Mouse (Mus musculus) limb, embryonic 10.5 days (tissue): ENCODE measurements at regions not wholly inside any gene's neighbourhood (a gene's known extent, or its start where the extent isn't known, plus 50 kb on each side); places are given as distances from the start of the nearest gene placed in this dataset.

Source experiments
- DNase-seq: peaks from one replicate; pipeline ENCODE4 v3.0.0-alpha.2; 2017; ENCODE audit warnings: low spot score
- H3K27ac ChIP-seq: fragments of 300-500 bp; sonication (generic); 2 replicates; pipeline ENCODE4 v1.5.1; 2016; ENCODE audit warnings: mild to moderate bottlenecking
- H3K27me3 ChIP-seq: fragments of 300-500 bp; sonication (generic); 2 replicates; pipeline ENCODE4 v1.6.1; 2016; ENCODE audit warnings: low read depth, mild to moderate bottlenecking; ENCODE audit not compliant: poor library complexity, severe bottlenecking
- H3K36me3 ChIP-seq: fragments of 300-500 bp; sonication (generic); 2 replicates; pipeline ENCODE4 v1.6.1; 2016; ENCODE audit warnings: mild to moderate bottlenecking, moderate library complexity
- H3K4me1 ChIP-seq: fragments of 300-500 bp; sonication (generic); 2 replicates; pipeline ENCODE4 v1.6.1; 2016
- H3K4me3 ChIP-seq: fragments of 300-500 bp; sonication (generic); 2 replicates; pipeline ENCODE4 v1.5.1; 2016; ENCODE audit warnings: mild to moderate bottlenecking, moderate library complexity
- H3K9me3 ChIP-seq: fragments of 300-500 bp; sonication (generic); replicated peaks from 2 replicates; pipeline ENCODE4 v1.6.1; 2016; ENCODE audit warnings: mild to moderate bottlenecking
- WGBS: fragments of 180-500 bp; shearing (Covaris S2); methylation state at CpG from one replicate; pipeline ENCODE4 v1.1.7; 2016; 5-methylcytosine and 5-hydroxymethylcytosine counted together

DNA sequence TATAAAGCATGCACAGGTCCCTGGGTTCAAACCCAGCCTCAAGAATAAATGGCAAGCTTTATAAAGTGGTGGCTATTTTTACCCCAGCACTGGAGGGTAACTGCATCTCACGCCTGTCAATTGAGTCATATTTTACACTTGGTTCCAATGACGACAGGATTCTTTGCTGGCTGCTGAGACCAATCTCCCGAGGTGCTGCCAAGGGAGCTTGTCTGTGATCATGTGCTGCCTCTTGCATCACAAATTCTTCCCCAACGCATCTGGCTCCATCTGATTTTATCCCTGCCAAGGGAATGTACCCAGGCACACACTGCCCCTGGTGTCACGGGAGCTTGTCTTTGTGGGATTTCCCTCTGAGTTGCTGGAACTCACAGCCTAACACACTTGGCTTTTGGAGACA is 486.8 kb downstream of the Zfp704 start:
- H3K27ac ChIP-seq: no peak overlapping the region
- H3K4me3 ChIP-seq: no peak overlapping the region
- 69% methylated on average over 5 of the region's 5 CpGs for WGBS

GRCm38 (mm10) chr3:9117913-9118312 is 492.0 kb downstream of the Zfp704 start:
- H3K27ac ChIP-seq: no peak overlapping the region
- H3K4me3 ChIP-seq: no peak overlapping the region
- no peaks in the 10 kb centered on the region for H3K9me3 ChIP-seq
- H3K4me1 ChIP-seq: no peaks in the 10 kb centered on the region
- DNase-seq: no peak
- WGBS: 85% methylated on average over 3 of the region's 3 CpGs
- H3K27me3 ChIP-seq: no peaks in the 10 kb centered on the region
- H3K36me3 ChIP-seq: no peaks in the 10 kb centered on the region

More for the DNA sequence above, 486.8 kb downstream of the Zfp704 start:
- no peak for DNase-seq
- Histone ChIP-seq H3K36me3 (no peaks in the 10 kb centered on the region), H3K4me1 (peaks cover 4% of the 10 kb centered on the region; the same call in 1 of the 2 replicates), H3K9me3 (no peaks in the 10 kb centered on the region), H3K27me3 (no peaks in the 10 kb centered on the region)

- WGBS: 72% methylated on average over 5 of the region's 5 CpGs
- no peak for DNase-seq
Measured at GRCm38 (mm10) chr3:9113410-9113809, 496.5 kb downstream of the Zfp704 start.

DNA sequence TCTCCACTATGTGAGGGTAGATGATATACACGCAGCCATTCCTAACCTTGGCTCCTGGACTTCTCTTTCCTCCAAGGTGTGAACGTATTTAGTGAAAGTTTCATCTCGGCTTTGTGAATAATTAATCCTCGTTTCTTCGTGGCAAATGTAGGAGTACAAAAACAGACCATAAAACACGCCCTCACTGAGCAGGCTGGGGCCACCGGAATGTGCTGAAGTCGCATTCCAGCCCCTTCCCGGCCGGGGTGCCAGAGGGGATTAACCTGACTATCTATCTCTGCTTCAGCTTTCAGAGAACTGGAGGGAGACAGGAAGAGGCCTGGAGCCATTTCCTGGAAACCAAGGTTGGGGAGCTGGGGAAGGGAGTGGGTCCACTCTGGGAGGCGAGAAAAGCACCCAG is 499.1 kb downstream of the Zfp704 start:
- H3K27ac ChIP-seq: no peak overlapping the region
- WGBS: 24% methylated on average over 11 of the region's 11 CpGs
- DNase-seq: peak; percentile 48

More at GRCm38 (mm10) chr3:9113410-9113809, 496.5 kb downstream of the Zfp704 start:
- Histone ChIP-seq H3K4me1 (peaks cover 15% of the 10 kb centered on the region), H3K27me3 (no peaks in the 10 kb centered on the region), H3K36me3 (no peaks in the 10 kb centered on the region), H3K4me3 (no peak overlapping the region), H3K27ac (no peak overlapping the region), H3K9me3 (no peaks in the 10 kb centered on the region)

DNA sequence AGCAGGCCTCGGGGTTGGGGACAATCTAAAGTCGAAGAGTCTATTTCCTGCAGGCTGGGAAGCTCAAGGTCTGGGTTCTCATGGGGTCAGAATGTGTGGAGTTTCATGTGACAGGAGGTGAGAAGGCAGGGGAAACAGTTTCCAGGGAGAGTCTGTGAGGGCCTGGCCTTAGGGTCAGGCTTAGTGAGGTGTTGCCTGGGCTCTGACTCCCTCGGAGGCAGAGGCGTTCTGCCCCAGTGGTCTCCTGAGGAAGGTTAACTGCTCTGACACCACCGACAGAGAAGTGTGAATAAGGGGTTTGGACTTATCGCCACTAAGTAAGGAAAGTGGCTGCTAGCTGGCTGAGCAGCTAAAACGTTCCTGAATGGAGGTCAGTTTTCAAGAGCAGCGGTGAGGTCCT is 499.9 kb downstream of the Zfp704 start:
- H3K4me3 ChIP-seq: no peak overlapping the region
- no peak for DNase-seq
- H3K27me3 ChIP-seq: no peaks in the 10 kb centered on the region
- 33% methylated on average over 8 of the region's 8 CpGs for WGBS
- H3K36me3 ChIP-seq: no peaks in the 10 kb centered on the region
- H3K27ac ChIP-seq: 0 out of 2 replicates have a peak overlapping the region, but pooled peaks have one; percentile 25
- H3K9me3 ChIP-seq: no peaks in the 10 kb centered on the region
- peaks cover 18% of the 10 kb centered on the region for H3K4me1 ChIP-seq

More for the DNA sequence above, 499.1 kb downstream of the Zfp704 start:
- no peak overlapping the region for H3K4me3 ChIP-seq
- no peaks in the 10 kb centered on the region for H3K36me3 ChIP-seq
- no peaks in the 10 kb centered on the region for H3K27me3 ChIP-seq
- H3K9me3 ChIP-seq: no peaks in the 10 kb centered on the region
- peaks cover 15% of the 10 kb centered on the region for H3K4me1 ChIP-seq

- WGBS: 87% methylated on average over 5 of the region's 5 CpGs
- H3K4me1 ChIP-seq: peaks cover 18% of the 10 kb centered on the region
- no peak overlapping the region for H3K4me3 ChIP-seq
- DNase-seq: no peak
- H3K9me3 ChIP-seq: no peaks in the 10 kb centered on the region
- no peaks in the 10 kb centered on the region for H3K36me3 ChIP-seq
- H3K27ac ChIP-seq: 0 out of 2 replicates have a peak overlapping the region, but pooled peaks have one; percentile 25
- H3K27me3 ChIP-seq: no peaks in the 10 kb centered on the region
Measured at GRCm38 (mm10) chr3:9109485-9109884, 500.4 kb downstream of the Zfp704 start.

GRCm38 (mm10) chr3:9107766-9108410 is 502.0 kb downstream of the Zfp704 start:
- H3K4me3 ChIP-seq: no peak overlapping the region
- DNase-seq: no peak
- no peaks in the 10 kb centered on the region for H3K9me3 ChIP-seq
- H3K27me3 ChIP-seq: no peaks in the 10 kb centered on the region
- no peaks in the 10 kb centered on the region for H3K36me3 ChIP-seq
- H3K4me1 ChIP-seq: peaks cover 18% of the 10 kb centered on the region
- 85% methylated on average over 15 of the region's 15 CpGs for WGBS
- H3K27ac ChIP-seq: no peak overlapping the region

- no peak overlapping the region for H3K27ac ChIP-seq
- H3K4me1 ChIP-seq: peaks cover 11% of the 10 kb centered on the region
- no peaks in the 10 kb centered on the region for H3K36me3 ChIP-seq
- no peak for DNase-seq
- no peaks in the 10 kb centered on the region for H3K9me3 ChIP-seq
- no peaks in the 10 kb centered on the region for H3K27me3 ChIP-seq
- no peak overlapping the region for H3K4me3 ChIP-seq
- 62% methylated on average over 8 of the region's 8 CpGs for WGBS
Measured at GRCm38 (mm10) chr3:9105191-9105926, 504.5 kb downstream of the Zfp704 start.

DNA sequence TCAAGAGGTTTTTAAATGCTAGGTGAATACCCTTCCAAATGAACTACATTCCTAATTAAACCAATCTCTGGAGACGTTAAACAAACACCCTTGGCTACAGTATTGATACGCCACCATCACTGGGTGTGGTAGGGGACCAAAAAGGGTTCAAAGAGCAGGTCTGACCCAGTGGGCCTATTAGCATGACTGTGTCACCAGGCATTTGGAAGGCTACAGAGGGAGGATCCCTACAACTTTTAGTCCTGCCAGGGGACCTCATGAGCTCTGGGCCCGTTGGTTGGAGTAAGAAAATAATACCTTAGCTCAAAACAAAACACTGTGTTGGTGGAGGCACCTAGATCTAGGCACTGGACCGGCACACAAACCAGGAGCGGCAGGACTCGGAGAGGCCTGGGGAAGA is 506.4 kb downstream of the Zfp704 start:
- WGBS: 81% methylated on average over 6 of the region's 6 CpGs
- no peak overlapping the region for H3K27ac ChIP-seq
- no peak overlapping the region for H3K4me3 ChIP-seq

GRCm38 (mm10) chr3:9101240-9101639 is 508.6 kb downstream of the Zfp704 start:
- H3K27ac ChIP-seq: no peak overlapping the region
- no peak for DNase-seq
- 0 out of 2 replicates have a peak, but pooled peaks cover 3% of the 10 kb centered on the region for H3K4me1 ChIP-seq
- no peaks in the 10 kb centered on the region for H3K9me3 ChIP-seq
- H3K27me3 ChIP-seq: no peaks in the 10 kb centered on the region
- H3K4me3 ChIP-seq: no peak overlapping the region
- 59% methylated on average over 3 of the region's 3 CpGs for WGBS
- H3K36me3 ChIP-seq: no peaks in the 10 kb centered on the region

More for the DNA sequence above, 506.4 kb downstream of the Zfp704 start:
- Histone ChIP-seq H3K9me3 (no peaks in the 10 kb centered on the region), H3K36me3 (no peaks in the 10 kb centered on the region), H3K4me1 (0 out of 2 replicates have a peak, but pooled peaks cover 3% of the 10 kb centered on the region), H3K27me3 (no peaks in the 10 kb centered on the region)
- no peak for DNase-seq

GRCm38 (mm10) chr3:9100761-9101160 is 509.1 kb downstream of the Zfp704 start:
- Histone ChIP-seq H3K4me1 (0 out of 2 replicates have a peak, but pooled peaks cover 3% of the 10 kb centered on the region), H3K27ac (no peak overlapping the region), H3K36me3 (no peaks in the 10 kb centered on the region), H3K27me3 (no peaks in the 10 kb centered on the region), H3K9me3 (no peaks in the 10 kb centered on the region), H3K4me3 (no peak overlapping the region)
- DNase-seq: no peak
- 79% methylated on average over 8 of the region's 8 CpGs for WGBS

DNA sequence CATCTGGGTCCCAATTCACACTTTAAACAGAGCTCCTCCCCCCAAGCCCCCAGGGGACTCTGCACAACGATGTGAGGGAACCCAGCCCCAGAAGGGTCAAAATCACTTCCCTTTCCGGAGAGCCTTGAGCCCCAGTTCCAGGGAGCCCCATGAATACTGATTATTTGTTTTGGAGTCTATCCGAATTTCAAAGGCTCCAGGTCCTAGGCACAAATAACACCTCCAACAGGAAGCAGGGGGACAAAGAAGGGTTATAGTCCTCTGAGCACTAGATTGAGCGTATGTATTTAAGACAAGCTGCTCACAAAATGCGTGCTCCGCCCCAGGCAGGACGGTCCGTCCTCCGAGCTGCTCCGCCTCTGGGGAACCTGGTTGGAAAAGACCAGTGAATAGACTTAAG is 511.4 kb downstream of the Zfp704 start:
- Histone ChIP-seq H3K36me3 (no peaks in the 10 kb centered on the region), H3K27me3 (no peaks in the 10 kb centered on the region), H3K9me3 (no peaks in the 10 kb centered on the region), H3K27ac (no peak overlapping the region), H3K4me3 (no peak overlapping the region), H3K4me1 (no peaks in the 10 kb centered on the region)
- 79% methylated on average over 10 of the region's 10 CpGs for WGBS
- DNase-seq: no peak

- Histone ChIP-seq H3K36me3 (no peaks in the 10 kb centered on the region), H3K27me3 (no peaks in the 10 kb centered on the region), H3K4me1 (no peaks in the 10 kb centered on the region), H3K9me3 (no peaks in the 10 kb centered on the region), H3K27ac (no peak overlapping the region), H3K4me3 (no peak overlapping the region)
- WGBS: 93% methylated on average over 5 of the region's 5 CpGs
- no peak for DNase-seq
Measured at GRCm38 (mm10) chr3:9084134-9084533, 525.8 kb downstream of the Zfp704 start.
